Mouse (Mus musculus): ENCODE measurements around the gene Tmem79.

GRCm38 (mm10) chr3:88359584-88359983 lies 23.6 kb upstream of the Tmem79 start:
- TF ChIP-seq CTCF (IDR thresholded peaks at IDR 0.05; ENCODE audit: insufficient read depth, low read depth, low read length) (no peak), POLR2A (IDR thresholded peaks at IDR 0.05; ENCODE audit: insufficient read depth, low read depth, low read length) (no peak)

All from olfactory bulb, adult 2 months (tissue).